Comparison of ENCODE assay signal across 23 mouse cellular contexts in the genomic region with DNA sequence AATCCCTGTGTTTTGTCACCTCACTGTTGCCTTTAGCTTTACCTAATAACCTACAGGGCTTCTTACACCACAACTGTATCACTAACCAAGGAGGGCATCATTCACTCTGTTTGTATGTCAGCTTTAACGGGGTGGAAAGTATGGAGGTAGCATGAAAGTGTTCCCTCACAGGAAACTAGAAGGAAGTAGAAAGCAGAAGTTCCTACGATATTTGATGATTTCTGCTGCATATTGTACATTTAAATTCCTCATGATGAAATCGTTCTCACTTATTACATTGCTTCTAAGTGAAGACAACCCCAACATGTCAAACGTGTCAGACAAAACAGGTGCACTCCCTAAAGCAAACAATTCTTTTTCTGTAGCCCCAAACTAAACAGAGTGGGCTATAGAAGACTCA.
DNase-seq lines count a peak whose midpoint lies in the region; ATAC-seq and TF ChIP-seq lines count a peak whose summit lies in the region.
"Had no signal": no experiment of that assay in that cellular context is flagged by ENCODE, and none has a peak within 500 bp of the region (broad histone marks: within the 10 kb centered on the region; RNA-seq: fewer than 3 reads in every experiment).

No protein-coding gene starts in this region.

- peak overlapping the region; percentile 42; the same call in 1 of the 2 replicates for H3K27ac ChIP-seq in lung, embryonic 14.5 days (ENCODE audit: low read depth)
- H3K27ac ChIP-seq: embryonic facial prominence, embryonic 12.5 days; heart, adult 2 months; heart, embryonic 15.5 days; hindbrain, embryonic 10.5 days; layer of hippocampus, adult 2 months had no signal

- WGBS in lung, embryonic 14.5 days, result 62% methylated on average over 4 of the region's 4 CpGs

- no peak overlapping the region for H3K4me2 ChIP-seq in lung, embryonic 14.5 days
- H3K4me2 ChIP-seq: embryonic facial prominence, embryonic 12.5 days; heart, embryonic 15.5 days had no signal

- no peak overlapping the region for H3K9ac ChIP-seq in lung, embryonic 14.5 days
- H3K9ac ChIP-seq: embryonic facial prominence, embryonic 12.5 days; heart, embryonic 15.5 days had no signal

- peak; percentile 7 for DNase-seq in lung, embryonic 14.5 days
- no peak for DNase-seq in lung, postnatal 10 days
- DNase-seq in B cell, adult 2 months, result peak; percentile 13 to 19
- peak; percentile 44 for DNase-seq in splenic B cell, adult 2 months (ENCODE audit: low read depth, low spot score)
- no peak for DNase-seq in natural killer cell, adult 2 months (ENCODE audit: low spot score in 2 of 2)
- no peak for DNase-seq in heart, postnatal 25 days (ENCODE audit: low spot score)
- DNase-seq: adrenal gland, postnatal 25 days; cerebellum, adult 11-12 months; gastrocnemius, postnatal 10 days; heart, adult 2 months; kidney, adult 2 months; kidney, postnatal 14 days; layer of hippocampus, postnatal 36 days; right cerebral cortex, postnatal 4 days; thymus, adult 2 months had no signal

- H3K27me3 ChIP-seq in lung, embryonic 14.5 days (ENCODE audit: insufficient read depth, low read length), result no peaks in the 10 kb centered on the region
- no peaks in the 10 kb centered on the region for H3K27me3 ChIP-seq in splenic B cell, adult 2 months (ENCODE audit: control insufficient read depth, insufficient read depth, low read length, poor library complexity, severe bottlenecking)
- H3K27me3 ChIP-seq: embryonic facial prominence, embryonic 12.5 days; heart, embryonic 15.5 days had no signal

- peaks cover 5% of the 10 kb centered on the region; the same call in 1 of the 2 replicates for H3K4me1 ChIP-seq in lung, embryonic 14.5 days (ENCODE audit: insufficient read depth)
- H3K4me1 ChIP-seq: embryonic facial prominence, embryonic 12.5 days; heart, embryonic 15.5 days; hindbrain, embryonic 10.5 days had no signal

- no peaks in the 10 kb centered on the region for H3K36me3 ChIP-seq in lung, embryonic 14.5 days (ENCODE audit: insufficient read depth)
- no peaks in the 10 kb centered on the region for H3K36me3 ChIP-seq in splenic B cell, adult 2 months (ENCODE audit: control insufficient read depth, insufficient read depth, low read length, poor library complexity, severe bottlenecking)
- H3K36me3 ChIP-seq: heart, embryonic 15.5 days had no signal

- TF ChIP-seq CTCF in lung, embryonic 14.5 days (IDR thresholded peaks at IDR 0.05; ENCODE audit: low read depth), result no peak

- intact Hi-C loops in heart, postnatal 25 days (cut with DNase I), result no loop called here

- H3K9me3 ChIP-seq in lung, embryonic 14.5 days (ENCODE audit: low read depth, low read length), result no peaks in the 10 kb centered on the region
- H3K9me3 ChIP-seq: embryonic facial prominence, embryonic 12.5 days; heart, embryonic 15.5 days; hindbrain, embryonic 10.5 days had no signal

- no peak overlapping the region for H3K4me3 ChIP-seq in lung, embryonic 14.5 days (ENCODE audit: low read depth, low read length)
- H3K4me3 ChIP-seq: embryonic facial prominence, embryonic 12.5 days; erythroblast, embryonic 14.5 days; heart, adult 2 months; heart, embryonic 15.5 days; hindbrain, embryonic 10.5 days; layer of hippocampus, adult 2 months had no signal

- ATAC-seq in lung, embryonic 14.5 days (ENCODE audit: insufficient read depth), result peak; percentile 13; the same call in 1 of the 2 replicates
- ATAC-seq in common myeloid progenitor, adult 5-6 weeks (replicated peaks; ENCODE audit: low read depth, poor library complexity, severe bottlenecking), result peak; percentile 76
- ATAC-seq: forebrain, embryonic 14.5 days; midbrain, embryonic 16.5 days had no signal

Comparison
In these comparisons a context has a peak if more than half of its experiments do, and no peak if none do; other contexts are left out.
1. DNase-seq: peak in lung, embryonic 14.5 days (single experiment), B cell, adult 2 months (2 of 2) and splenic B cell, adult 2 months (single experiment); none in lung, postnatal 10 days (single experiment), natural killer cell, adult 2 months (0 of 2) and heart, postnatal 25 days (single experiment).